8 mouse cellular contexts compared by ENCODE assay signal in genomic region chr6:13070147-13070425, GRCm38 (mm10). TPM values are rescaled to one million over a fixed set of nuclear protein-coding genes. Genes with fewer than 3 reads are reported as not detected.
DNase-seq lines count a peak whose midpoint lies in the region; ATAC-seq and TF ChIP-seq lines count a peak whose summit lies in the region.

No protein-coding gene starts in this region.

- H3K79me2 ChIP-seq in macrophage (ENCODE audit: inconsistent target): peaks cover 13% of the 10 kb centered on the region

- H3K36me3 ChIP-seq in heart, embryonic 12.5 days: peaks cover 26% of the 10 kb centered on the region
- H3K36me3 ChIP-seq in ES-E14 (ENCODE audit: control insufficient read depth, insufficient read depth, low read length, poor library complexity, severe bottlenecking): no peaks in the 10 kb centered on the region; the same call in 1 of the 2 replicates
- H3K36me3 ChIP-seq in macrophage (ENCODE audit: inconsistent target): peaks cover 15% of the 10 kb centered on the region; the same call in 1 of the 2 replicates

- no peaks in the 10 kb centered on the region for H3K9me3 ChIP-seq in heart, embryonic 12.5 days (replicated peaks)
- no peaks in the 10 kb centered on the region for H3K9me3 ChIP-seq in ES-E14 (ENCODE audit: control insufficient read depth, insufficient read depth, low read depth, low read length)

- in situ Hi-C loops in ES-E14 (cut with MboI; ENCODE audit: low sequenced_read_pairs in 2 of 2, unreplicated experiment in 2 of 2): no loop called here

- peak overlapping the region; percentile 90 for H3K27ac ChIP-seq in heart, embryonic 12.5 days (ENCODE audit: poor library complexity, severe bottlenecking)
- H3K27ac ChIP-seq in ES-E14 (ENCODE audit: insufficient read depth, low read depth, low read length, poor library complexity, severe bottlenecking) (no peak overlapping the region), macrophage (peak overlapping the region; percentile 48)

- ATAC-seq in heart, embryonic 12.5 days (ENCODE audit: insufficient number of reproducible peaks, low FRiP score): peak; percentile 23; the same call in 1 of the 2 replicates

- peaks cover 5% of the 10 kb centered on the region for H3K4me1 ChIP-seq in heart, embryonic 12.5 days (replicated peaks)
- H3K4me1 ChIP-seq in ES-E14 (ENCODE audit: control insufficient read depth in 2 of 2, insufficient read depth in 2 of 2, low read length in 2 of 2, poor library complexity in 1 of 2): peaks cover 0 to 3% of the 10 kb centered on the region in 2 experiments; a peak in 1 of 4 replicates

- no peak for DNase-seq in heart, adult 18-20 months
- no peak for DNase-seq in ES-E14 (ENCODE audit: low read depth, low spot score)
- DNase-seq in forelimb bud, embryonic 11.5 days (ENCODE audit: low read depth, low spot score): peak; percentile 1
- DNase-seq in Muller cell, postnatal 12 days (ENCODE audit: inconsistent ontology term): no peak
- no peak for DNase-seq in embryo, embryonic 10 days (ENCODE audit: low spot score)
- no peak for DNase-seq in cerebellum, adult 8-10 months

- H3K9ac ChIP-seq in heart, embryonic 12.5 days: peak overlapping the region; percentile 99
- peak overlapping the region; percentile 95 for H3K9ac ChIP-seq in ES-E14 (ENCODE audit: insufficient read depth, low read depth, low read length, poor library complexity, severe bottlenecking)

- peak overlapping the region; percentile 76 for H3K4me2 ChIP-seq in heart, embryonic 12.5 days

- peak overlapping the region; percentile 99 for H3K4me3 ChIP-seq in heart, embryonic 12.5 days
- H3K4me3 ChIP-seq in ES-E14 (ENCODE audit: insufficient read depth in 1 of 2, low read depth in 1 of 2, low read length in 2 of 2, poor library complexity in 1 of 2, severe bottlenecking in 1 of 2): peak overlapping the region; percentile 82 to 100
- peak overlapping the region; percentile 78 for H3K4me3 ChIP-seq in macrophage (ENCODE audit: inconsistent target)

- WGBS in heart, embryonic 12.5 days: 2% methylated on average over 11 of the region's 11 CpGs
- WGBS in macrophage (ENCODE audit: missing documents): under 1% methylated on average over 11 of the region's 11 CpGs

- no peaks in the 10 kb centered on the region for H3K27me3 ChIP-seq in heart, embryonic 12.5 days (replicated peaks)

TF ChIP-seq in ES-E14, 5 proteins besides CTCF, POLR2A, EP300 and RAD21:
- no peak for TF ChIP-seq MAFK (IDR thresholded peaks at IDR 0.05; ENCODE audit: insufficient read depth, low read depth, low read length)
- TF ChIP-seq CHD2 (IDR thresholded peaks at IDR 0.05; ENCODE audit: low read depth, low read length): no peak
- TF ChIP-seq HCFC1 (IDR thresholded peaks at IDR 0.05; ENCODE audit: borderline replicate concordance, insufficient read depth, low read length): no peak
- no peak for TF ChIP-seq ZC3H11A (IDR thresholded peaks at IDR 0.05; ENCODE audit: borderline replicate concordance, low read depth, low read length)
- no peak for TF ChIP-seq ZNF384 (IDR thresholded peaks at IDR 0.05; ENCODE audit: low read depth, low read length)

RNA-seq across cellular contexts. Expression of gene Tmem106b, which starts 0.5 kb away (rescaled TPM):
- polyA plus RNA-seq in heart, embryonic 12.5 days (2016; fragmentation: Nextera tagmentation; extraction: Ambion mirVana): 33.4 and 37.8 TPM in 2 replicates
- total RNA-seq in heart, adult 18-20 months (2021): 100 to 1,000 TPM; 134 to 182 TPM
- 26.3 and 30.5 TPM in 2 replicates for total RNA-seq in ES-E14 (2012; rRNA removed)
- total RNA-seq in macrophage (2018; cell fraction: chromatin; rRNA removed): 10 to 100 TPM in 25 of 26 experiments, 1 to 10 TPM in 1; 6.7 to 69.4 (median 29.3) TPM
- total RNA-seq in macrophage (2018; cell fraction: cytosol; rRNA removed): 10 to 100 TPM; 33.4 to 91.7 (median 46.5) TPM
- total RNA-seq in macrophage (2018; cell fraction: nucleus; rRNA removed): 100 to 1,000 TPM in 1 of 26 experiments, 10 to 100 TPM in 25; 17.4 to 112 (median 31.1) TPM
- polyA plus RNA-seq in macrophage (2018): 41.7 to 58.5 TPM (median 54.4 TPM) in 3 replicates
